Mouse (Mus musculus) cerebellum, adult (tissue): ENCODE measurements at regions not wholly inside any gene's neighbourhood (a gene's known extent, or its start where the extent isn't known, plus 50 kb on each side); places are given as distances from the start of the nearest gene placed in this dataset.

Experiments
- ATAC-seq: cut with Nextera tagmentation; 2 replicates; pipeline ENCODE4 v1.9.2; 2017; ENCODE audit warnings: mild to moderate bottlenecking, moderate library complexity, mixed read lengths; ENCODE audit not compliant: insufficient number of reproducible peaks, low FRiP score, low TSS enrichment

DNA sequence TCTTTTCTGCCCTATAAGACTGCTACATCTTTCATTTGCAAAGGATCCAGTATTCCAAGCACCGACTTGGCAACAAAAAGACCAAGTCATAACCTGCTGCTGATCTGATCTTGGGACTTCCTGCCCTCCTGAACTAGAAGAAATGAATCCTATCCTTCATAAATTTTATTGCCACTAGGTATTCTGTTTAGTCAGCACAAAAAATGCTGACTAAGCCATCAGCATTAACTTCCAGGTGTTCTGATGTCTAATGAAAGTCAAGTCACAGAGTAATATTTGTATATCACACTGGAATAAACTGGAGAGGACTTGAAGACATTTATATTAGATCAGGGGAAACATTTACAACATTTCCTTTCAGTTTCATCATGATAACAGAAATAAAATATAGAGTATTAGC is 371.2 kb upstream of the Hnrnpa3 start:
- no peak for ATAC-seq

DNA sequence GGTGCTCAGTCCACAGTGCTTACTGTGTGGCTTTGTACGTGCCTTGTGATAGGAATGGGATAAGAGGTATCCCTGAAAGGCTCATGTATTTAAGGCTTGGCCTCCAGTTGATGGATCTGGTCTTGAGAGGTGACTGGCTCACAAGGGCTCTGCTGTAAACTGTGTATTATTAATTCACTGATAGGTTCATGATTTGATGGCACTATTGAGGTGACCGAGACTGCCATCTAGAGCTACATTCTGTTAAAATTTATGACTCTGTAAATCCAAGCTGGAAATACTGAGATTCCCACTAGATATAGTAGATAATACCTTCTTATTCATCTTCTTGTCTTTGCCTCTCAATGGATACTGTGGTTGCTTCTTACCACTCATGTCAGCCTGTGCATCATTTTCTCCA is 367.4 kb upstream of the Hnrnpa3 start:
- ATAC-seq, result no peak; the same call in 1 of the 2 replicates

- no peak for ATAC-seq
Measured at GRCm38 (mm10) chr2:75306821-75307220, 352.2 kb upstream of the Hnrnpa3 start.

- no peak for ATAC-seq
Measured at GRCm38 (mm10) chr2:75311191-75311590, 347.9 kb upstream of the Hnrnpa3 start.

- no peak for ATAC-seq
Measured at GRCm38 (mm10) chr2:75312246-75312645, 346.8 kb upstream of the Hnrnpa3 start.

GRCm38 (mm10) chr2:75315341-75315740 is 343.7 kb upstream of the Hnrnpa3 start:
- ATAC-seq, result no peak

- no peak for ATAC-seq
Measured at GRCm38 (mm10) chr2:75318190-75318589, 340.9 kb upstream of the Hnrnpa3 start.

- no peak for ATAC-seq
Measured at GRCm38 (mm10) chr2:75324146-75324749, 334.8 kb upstream of the Hnrnpa3 start.

DNA sequence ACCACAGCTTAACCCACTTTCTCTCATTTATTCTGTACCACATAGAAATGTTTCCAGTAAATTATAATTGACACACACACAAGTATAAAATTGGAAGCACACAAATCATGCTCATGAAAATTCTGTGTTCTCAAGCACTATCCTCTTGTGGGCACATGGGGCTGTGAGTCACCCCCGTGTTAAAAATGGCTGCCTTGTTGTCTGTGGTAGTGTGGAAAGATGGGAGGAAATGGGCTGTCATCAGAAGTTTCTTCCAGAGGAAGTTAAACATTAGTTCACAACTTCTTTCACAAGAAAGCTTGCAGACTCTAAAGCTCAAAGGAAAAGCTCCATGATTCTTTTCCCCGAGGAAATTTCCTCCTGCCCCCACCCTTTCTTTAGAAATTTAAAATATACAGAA is 329.5 kb upstream of the Hnrnpa3 start:
- no peak for ATAC-seq

DNA sequence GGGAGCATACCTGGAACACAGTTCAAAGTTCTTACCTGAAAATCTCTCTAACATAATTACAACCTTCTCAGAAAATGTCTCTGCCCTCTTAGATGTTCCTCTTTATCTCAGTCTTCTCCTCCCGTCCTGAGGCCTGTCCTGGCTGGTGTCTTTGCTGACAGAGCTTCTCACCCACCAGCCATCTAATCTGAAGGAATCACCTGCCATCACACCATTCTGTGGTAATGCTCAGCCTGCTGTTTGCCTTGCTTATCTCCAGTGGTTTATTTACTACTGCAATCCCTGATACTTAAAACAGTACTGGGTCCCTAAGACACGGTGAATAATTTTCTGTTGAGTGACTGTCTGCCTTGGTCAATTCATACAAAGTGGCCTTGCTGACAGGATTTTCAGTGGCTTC is 317.8 kb upstream of the Hnrnpa3 start:
- no peak for ATAC-seq

- no peak for ATAC-seq
Measured at GRCm38 (mm10) chr2:75341726-75342280, 317.3 kb upstream of the Hnrnpa3 start.

DNA sequence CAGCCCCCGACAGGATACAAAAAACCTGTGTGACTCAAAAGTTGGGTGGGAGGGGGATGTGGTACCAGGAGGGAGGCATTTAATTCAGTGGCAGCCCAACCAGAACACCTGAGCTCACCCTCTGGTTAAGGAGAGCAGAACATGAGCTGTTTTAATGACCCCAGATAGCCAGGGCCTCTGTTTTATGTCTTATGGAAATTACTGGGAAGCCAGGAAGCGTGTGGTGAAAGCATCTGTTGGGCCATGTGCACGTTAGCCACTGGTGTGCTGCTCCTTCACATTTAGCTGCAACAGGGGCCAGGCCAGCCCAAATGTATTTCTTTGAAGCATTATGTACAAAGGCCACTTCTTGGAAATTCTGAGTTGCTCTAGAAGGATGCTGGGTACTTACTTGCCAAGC is 308.2 kb upstream of the Hnrnpa3 start:
- no peak for ATAC-seq

GRCm38 (mm10) chr2:75351965-75352364 is 307.1 kb upstream of the Hnrnpa3 start:
- ATAC-seq, result no peak

GRCm38 (mm10) chr2:75352564-75352963 is 306.5 kb upstream of the Hnrnpa3 start:
- ATAC-seq, result no peak

DNA sequence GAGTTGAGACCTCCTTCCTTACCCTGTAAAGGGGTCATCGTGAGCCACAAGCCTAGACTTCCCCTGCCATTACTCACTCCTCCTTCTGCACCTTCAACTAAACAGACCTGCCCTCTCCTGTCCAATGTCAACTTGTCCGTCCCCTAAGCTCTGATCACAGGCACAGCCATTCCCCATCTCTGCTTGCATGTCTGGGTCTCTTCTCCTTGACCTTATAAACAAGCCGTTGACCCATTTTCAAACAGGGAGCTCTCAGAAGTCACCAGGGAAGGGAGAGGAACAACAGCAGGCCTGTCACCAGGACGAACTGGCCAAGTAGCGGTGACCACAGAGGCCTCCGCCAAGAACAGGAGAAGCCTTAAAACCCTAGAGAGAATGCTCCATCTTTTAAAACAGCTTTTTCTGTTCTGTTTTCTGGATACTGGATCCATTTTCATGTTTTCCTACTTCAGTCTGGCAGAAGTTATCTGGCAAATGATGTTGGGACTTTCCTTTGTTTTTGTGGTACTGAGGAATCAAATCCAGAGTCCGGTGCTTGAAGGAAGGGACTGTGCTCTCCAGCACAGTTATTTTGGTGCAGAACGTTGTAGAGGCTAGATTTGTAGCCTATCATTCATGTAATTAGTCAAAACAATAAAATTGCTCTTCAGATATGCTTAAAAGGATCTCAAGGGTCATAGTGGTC is 302.2 kb upstream of the Hnrnpa3 start:
- no peak for ATAC-seq

DNA sequence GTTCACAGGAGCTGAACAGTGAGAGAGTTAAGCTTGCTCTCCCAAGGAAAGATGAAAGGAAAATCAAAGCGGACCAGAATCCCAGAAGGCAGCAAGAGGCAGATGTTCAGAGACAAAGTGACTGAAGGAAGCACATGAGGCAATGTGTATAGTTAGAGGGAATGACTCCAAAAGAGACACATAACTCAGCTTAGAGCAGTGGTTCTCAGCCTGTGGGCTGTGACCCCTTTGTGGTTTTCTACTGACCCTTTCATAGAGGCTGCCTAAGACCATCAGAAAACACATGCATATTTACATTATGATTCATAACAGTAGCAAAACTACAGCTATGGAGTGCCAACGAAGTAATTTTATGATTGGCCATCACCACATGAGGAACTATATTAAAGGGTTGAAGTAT is 301.5 kb upstream of the Hnrnpa3 start:
- no peak for ATAC-seq

DNA sequence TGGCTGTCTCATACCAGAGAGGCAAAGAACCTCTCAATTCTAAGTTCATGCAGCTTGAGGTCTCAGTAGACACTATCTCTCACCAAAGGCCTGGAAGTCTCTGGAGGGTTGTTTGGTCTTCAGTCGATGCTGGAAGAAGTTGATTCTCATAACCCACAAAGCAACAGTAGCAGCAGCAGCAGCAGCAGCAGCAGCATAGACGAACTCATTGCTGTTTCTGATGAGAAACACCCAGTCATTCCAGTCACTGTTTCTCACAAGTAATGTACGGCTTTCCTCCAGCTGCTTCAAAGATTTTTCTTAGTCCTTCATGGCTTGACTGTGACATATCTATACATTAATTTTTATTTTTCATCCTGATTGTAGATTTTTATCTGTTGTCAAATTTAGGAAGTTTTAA is 298.1 kb upstream of the Hnrnpa3 start:
- ATAC-seq, result no peak

DNA sequence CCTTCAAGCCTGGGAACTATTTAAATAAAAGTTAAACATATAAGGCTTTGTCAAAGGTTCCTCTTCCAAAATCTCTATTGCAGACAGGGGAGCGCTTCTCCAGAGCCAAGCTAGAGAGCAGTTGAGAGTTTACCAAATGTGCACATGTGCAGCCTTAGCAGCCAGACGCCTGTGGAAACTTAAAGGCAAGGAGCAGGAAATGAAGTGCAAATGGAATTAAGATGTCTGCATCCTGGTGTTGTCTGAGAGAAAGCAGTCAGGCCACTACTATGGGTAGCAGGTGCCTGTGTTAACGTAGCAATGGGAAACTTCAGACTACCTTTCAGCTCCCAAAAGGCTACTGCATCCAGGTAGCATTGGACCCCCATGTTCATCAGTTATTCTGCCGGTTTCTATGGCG is 282.4 kb upstream of the Hnrnpa3 start:
- ATAC-seq, result no peak

DNA sequence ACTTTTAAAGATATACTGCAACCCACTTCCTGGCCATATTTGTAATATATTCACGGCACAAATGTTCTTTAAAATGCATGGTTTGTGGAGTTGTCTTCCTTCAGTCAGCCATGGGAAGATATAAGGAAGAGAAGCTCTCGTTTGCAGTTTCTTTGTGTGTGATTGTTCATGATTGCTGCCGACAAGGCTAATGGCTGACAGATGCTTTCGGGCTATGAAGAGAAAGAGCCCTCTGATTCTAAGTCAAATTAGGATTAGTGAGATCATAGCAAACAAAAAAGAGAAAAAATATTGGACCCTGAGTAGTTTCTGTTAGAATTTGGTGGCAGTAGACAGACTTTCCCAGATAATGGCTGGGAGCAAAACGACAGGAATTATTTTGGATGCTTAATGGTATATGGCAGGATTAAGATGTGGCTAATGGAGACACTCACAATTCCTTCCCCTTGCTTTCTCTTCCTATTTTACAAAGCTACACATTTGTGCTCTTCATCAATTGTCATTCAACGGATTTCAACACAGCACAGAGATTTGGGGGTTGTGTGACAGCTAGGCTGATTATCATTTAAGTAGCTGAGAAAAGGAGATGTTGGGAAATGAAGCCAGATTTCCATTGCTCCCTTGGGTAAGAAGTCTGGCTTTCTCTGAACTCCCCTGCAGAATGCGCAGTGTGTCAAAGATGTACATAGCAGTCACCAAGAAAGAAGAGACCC is 273.4 kb upstream of the Hnrnpa3 start:
- ATAC-seq, result no peak

DNA sequence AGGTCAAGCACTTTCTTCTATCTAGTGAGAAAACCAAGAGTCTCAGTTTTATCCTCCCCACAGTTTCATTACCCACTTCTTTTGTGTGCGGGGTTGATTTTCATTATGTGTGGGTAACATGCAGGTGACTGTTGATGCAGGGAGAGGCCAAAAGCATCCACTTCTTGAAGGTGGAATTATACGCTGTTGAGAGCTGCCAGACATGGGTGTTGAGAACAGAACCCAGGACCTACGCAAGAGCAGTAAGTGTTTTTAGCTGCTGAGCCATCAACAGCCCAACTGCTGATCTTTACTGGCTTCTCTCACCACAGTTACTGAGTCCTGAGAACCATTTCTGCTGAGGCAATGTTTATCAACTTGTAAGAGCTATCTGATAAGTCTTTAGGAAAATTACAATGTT is 272.4 kb upstream of the Hnrnpa3 start:
- ATAC-seq, result no peak

DNA sequence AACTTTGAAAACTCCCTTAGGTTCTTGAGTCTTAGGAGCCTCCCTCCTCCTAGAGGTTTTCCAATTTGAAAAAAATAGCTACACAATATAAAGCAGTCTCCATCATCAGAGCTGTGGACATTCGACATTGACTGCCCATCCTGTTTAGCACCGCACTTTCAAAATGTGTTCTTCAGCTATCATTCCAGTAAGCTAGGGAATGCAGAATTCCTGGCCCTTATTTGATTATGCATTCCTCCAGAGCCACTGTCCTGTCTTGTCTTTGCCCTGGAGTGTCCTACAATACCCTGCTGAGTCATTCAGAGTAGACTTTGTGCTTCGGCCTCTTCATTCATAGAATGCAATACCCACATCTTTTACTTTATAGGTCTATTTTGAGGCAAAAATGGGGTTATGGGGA is 267.0 kb upstream of the Hnrnpa3 start:
- ATAC-seq, result no peak
